ENCODE assay signal across 24 mouse cellular contexts in the genomic region with DNA sequence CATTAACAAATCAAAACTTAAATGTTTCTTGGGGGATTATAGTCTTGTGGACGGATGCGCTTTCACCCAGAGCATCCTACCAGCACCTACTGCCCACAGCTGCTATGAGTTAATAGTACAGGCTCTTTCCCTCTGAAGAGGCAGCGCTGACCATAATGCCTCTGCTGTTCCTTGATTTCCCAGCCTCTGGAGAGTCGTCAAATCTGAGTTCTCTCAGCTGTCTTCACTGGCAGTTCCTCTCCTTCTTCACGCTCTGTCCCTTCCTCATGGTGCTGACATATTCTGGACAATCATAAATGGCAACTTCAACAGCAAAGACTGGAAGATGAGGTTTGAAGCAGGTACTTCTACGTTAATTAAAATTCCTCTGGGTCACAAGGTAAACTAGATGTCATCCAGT.
"Had no signal": no experiment of that assay in that cellular context is flagged by ENCODE, and none has a peak within 500 bp of the region (broad histone marks: within the 10 kb centered on the region; RNA-seq: fewer than 3 reads in every experiment).

No protein-coding gene starts in this region.

- H3K4me2 ChIP-seq: heart, embryonic 12.5 days; hindbrain, embryonic 12.5 days; hindbrain, embryonic 14.5 days; intestine, embryonic 15.5 days; limb, embryonic 12.5 days; liver, embryonic 11.5 days; liver, embryonic 13.5 days; liver, embryonic 15.5 days had no signal

- H3K9ac ChIP-seq: heart, embryonic 12.5 days; hindbrain, embryonic 12.5 days; hindbrain, embryonic 14.5 days; intestine, embryonic 15.5 days; limb, embryonic 12.5 days; liver, embryonic 13.5 days; liver, embryonic 15.5 days; liver, postnatal 0 days had no signal

- H3K27ac ChIP-seq: gastrocnemius, adult 2 months; heart, adult 2 months; hindbrain, embryonic 10.5 days; hindbrain, embryonic 12.5 days; hindbrain, embryonic 14.5 days; intestine, embryonic 15.5 days; layer of hippocampus, adult 2 months; left cerebral cortex, adult 2 months; limb, embryonic 10.5 days; limb, embryonic 12.5 days; liver, embryonic 13.5 days; liver, embryonic 15.5 days had no signal

- DNase-seq: gastrocnemius, adult 2 months; gastrocnemius, postnatal 10 days; gastrocnemius, postnatal 25 days; heart, adult 2 months; heart, postnatal 4 days; kidney, adult 8-10 months; kidney, postnatal 25 days; liver; liver, embryonic 13.5 days; liver, postnatal 0 days had no signal

- H3K27me3 ChIP-seq: heart, embryonic 12.5 days; hindbrain, embryonic 12.5 days; intestine, embryonic 15.5 days; limb, embryonic 12.5 days; liver, embryonic 13.5 days; liver, embryonic 15.5 days had no signal

- H3K4me3 ChIP-seq: gastrocnemius, adult 2 months; heart, adult 2 months; heart, embryonic 12.5 days; hindbrain, embryonic 10.5 days; hindbrain, embryonic 12.5 days; intestine, embryonic 15.5 days; layer of hippocampus, adult 2 months; left cerebral cortex, adult 2 months; limb, embryonic 10.5 days; limb, embryonic 12.5 days; liver, embryonic 13.5 days; liver, embryonic 15.5 days had no signal

- H3K4me1 ChIP-seq: hindbrain, embryonic 12.5 days; intestine, embryonic 15.5 days; limb, embryonic 10.5 days; limb, embryonic 12.5 days; liver, embryonic 13.5 days; liver, embryonic 15.5 days had no signal

- H3K9me3 ChIP-seq: heart, embryonic 12.5 days; hindbrain, embryonic 10.5 days; hindbrain, embryonic 12.5 days; intestine, embryonic 15.5 days; limb, embryonic 10.5 days; limb, embryonic 12.5 days; liver, embryonic 13.5 days; liver, embryonic 15.5 days had no signal

- H3K36me3 ChIP-seq: heart, embryonic 12.5 days; hindbrain, embryonic 10.5 days; intestine, embryonic 15.5 days; limb, embryonic 10.5 days; limb, embryonic 12.5 days; liver, embryonic 13.5 days; liver, embryonic 15.5 days had no signal

- ATAC-seq: hindbrain, embryonic 16.5 days; inflammation-experienced regulatory T-cells, adult 6 months; intestine, embryonic 15.5 days; intestine, postnatal 0 days; liver, postnatal 0 days had no signal
